Mouse (Mus musculus) splenic B cell, adult 2 months (primary cell): ENCODE data around the gene 1700016H13Rik.

Source experiments
- DNase-seq: peaks from one replicate; pipeline ENCODE4 v3.0.0-alpha.2; 2011; ENCODE audit warnings: low read depth, low spot score
- H3K27me3 ChIP-seq: 2 replicates; pipeline ENCODE4 v1.6.1; 2012; ENCODE audit warnings: mild to moderate bottlenecking, low read length, moderate library complexity, mixed read lengths; ENCODE audit not compliant: control insufficient read depth, poor library complexity, insufficient read depth, severe bottlenecking
- H3K36me3 ChIP-seq: 2 replicates; pipeline ENCODE4 v1.6.1; 2012; ENCODE audit warnings: mild to moderate bottlenecking, low read length, moderate library complexity, mixed read lengths; ENCODE audit not compliant: control insufficient read depth, poor library complexity, insufficient read depth, severe bottlenecking

1700016H13Rik gene

GRCm38 (mm10) chr5:103603115-103603893 lies 52.5 kb downstream of the 1700016H13Rik start:
- Histone ChIP-seq H3K27me3 (no peaks in the 10 kb centered on the region), H3K36me3 (no peaks in the 10 kb centered on the region)
- no peak for DNase-seq

- no peak for DNase-seq
- Histone ChIP-seq H3K36me3 (no peaks in the 10 kb centered on the region), H3K27me3 (no peaks in the 10 kb centered on the region)
Observed at GRCm38 (mm10) chr5:103598881-103599280, 56.9 kb downstream of the 1700016H13Rik start.

- no peaks in the 10 kb centered on the region for H3K36me3 ChIP-seq
- no peak for DNase-seq
- no peaks in the 10 kb centered on the region for H3K27me3 ChIP-seq
Observed at GRCm38 (mm10) chr5:103598264-103598663, 57.5 kb downstream of the 1700016H13Rik start.
